Mouse (Mus musculus): ENCODE results near the gene Wwox. TPM values are rescaled to one million over a fixed set of nuclear protein-coding genes. Genes with fewer than 3 reads are reported as not detected.

The Wwox gene
- polyA plus RNA-seq, 1 experiment, result 12.4 TPM

- Histone ChIP-seq H3K4me1 (ENCODE audit: control insufficient read depth, insufficient read depth, low read length) (no peaks in the 10 kb centered on the region), H3K27ac (ENCODE audit: insufficient read depth, low read depth, low read length) (no peak overlapping the region), H3K4me3 (ENCODE audit: insufficient read depth, low read length) (no peak overlapping the region)
- TF ChIP-seq POLR2A (IDR thresholded peaks at IDR 0.05; ENCODE audit: borderline replicate concordance, low read depth, low read length), result no peak
- no peak for TF ChIP-seq CTCF (IDR thresholded peaks at IDR 0.05; ENCODE audit: low read depth, low read length)
Observed at GRCm38 (mm10) chr8:115058193-115058835, 618.9 kb downstream of the Wwox start.

GRCm38 (mm10) chr8:115063623-115064022, 624.2 kb downstream of the Wwox start:
- Histone ChIP-seq H3K27ac (ENCODE audit: insufficient read depth, low read depth, low read length) (no peak overlapping the region), H3K4me1 (ENCODE audit: control insufficient read depth, insufficient read depth, low read length) (no peaks in the 10 kb centered on the region), H3K4me3 (ENCODE audit: insufficient read depth, low read length) (no peak overlapping the region)
- TF ChIP-seq CTCF (IDR thresholded peaks at IDR 0.05; ENCODE audit: low read depth, low read length) (no peak), POLR2A (IDR thresholded peaks at IDR 0.05; ENCODE audit: borderline replicate concordance, low read depth, low read length) (no peak)

GRCm38 (mm10) chr8:115064691-115065090, 625.2 kb downstream of the Wwox start:
- Histone ChIP-seq H3K4me1 (ENCODE audit: control insufficient read depth, insufficient read depth, low read length) (no peaks in the 10 kb centered on the region), H3K4me3 (ENCODE audit: insufficient read depth, low read length) (no peak overlapping the region), H3K27ac (ENCODE audit: insufficient read depth, low read depth, low read length) (no peak overlapping the region)
- TF ChIP-seq POLR2A (IDR thresholded peaks at IDR 0.05; ENCODE audit: borderline replicate concordance, low read depth, low read length), result no peak
- no peak for TF ChIP-seq CTCF (IDR thresholded peaks at IDR 0.05; ENCODE audit: low read depth, low read length)

- Histone ChIP-seq H3K27ac (ENCODE audit: insufficient read depth, low read depth, low read length) (no peak overlapping the region), H3K4me3 (ENCODE audit: insufficient read depth, low read length) (no peak overlapping the region), H3K4me1 (ENCODE audit: control insufficient read depth, insufficient read depth, low read length) (no peaks in the 10 kb centered on the region)
- TF ChIP-seq CTCF (IDR thresholded peaks at IDR 0.05; ENCODE audit: low read depth, low read length), result no peak
- no peak for TF ChIP-seq POLR2A (IDR thresholded peaks at IDR 0.05; ENCODE audit: borderline replicate concordance, low read depth, low read length)
Observed at GRCm38 (mm10) chr8:115065386-115065785, 625.9 kb downstream of the Wwox start.

- H3K4me3 ChIP-seq (ENCODE audit: insufficient read depth, low read length), result no peak overlapping the region
- H3K4me1 ChIP-seq (ENCODE audit: control insufficient read depth, insufficient read depth, low read length), result no peaks in the 10 kb centered on the region
- H3K27ac ChIP-seq (ENCODE audit: insufficient read depth, low read depth, low read length), result no peak overlapping the region
- TF ChIP-seq CTCF (IDR thresholded peaks at IDR 0.05; ENCODE audit: low read depth, low read length), result no peak
- TF ChIP-seq POLR2A (IDR thresholded peaks at IDR 0.05; ENCODE audit: borderline replicate concordance, low read depth, low read length), result no peak
Observed at GRCm38 (mm10) chr8:115066550-115067058, 627.1 kb downstream of the Wwox start.

GRCm38 (mm10) chr8:115068723-115069122, 629.3 kb downstream of the Wwox start:
- H3K4me3 ChIP-seq (ENCODE audit: insufficient read depth, low read length), result no peak overlapping the region
- H3K27ac ChIP-seq (ENCODE audit: insufficient read depth, low read depth, low read length), result no peak overlapping the region
- no peaks in the 10 kb centered on the region for H3K4me1 ChIP-seq (ENCODE audit: control insufficient read depth, insufficient read depth, low read length)
- no peak for TF ChIP-seq POLR2A (IDR thresholded peaks at IDR 0.05; ENCODE audit: borderline replicate concordance, low read depth, low read length)
- no peak for TF ChIP-seq CTCF (IDR thresholded peaks at IDR 0.05; ENCODE audit: low read depth, low read length)

- Histone ChIP-seq H3K4me3 (ENCODE audit: insufficient read depth, low read length) (no peak overlapping the region), H3K4me1 (ENCODE audit: control insufficient read depth, insufficient read depth, low read length) (no peaks in the 10 kb centered on the region), H3K27ac (ENCODE audit: insufficient read depth, low read depth, low read length) (no peak overlapping the region)
- TF ChIP-seq POLR2A (IDR thresholded peaks at IDR 0.05; ENCODE audit: borderline replicate concordance, low read depth, low read length) (no peak), CTCF (IDR thresholded peaks at IDR 0.05; ENCODE audit: low read depth, low read length) (no peak)
Observed at GRCm38 (mm10) chr8:115070225-115070624, 630.8 kb downstream of the Wwox start.

- no peak for TF ChIP-seq CTCF (IDR thresholded peaks at IDR 0.05; ENCODE audit: low read depth, low read length)
- TF ChIP-seq POLR2A (IDR thresholded peaks at IDR 0.05; ENCODE audit: borderline replicate concordance, low read depth, low read length), result no peak
- H3K4me3 ChIP-seq (ENCODE audit: insufficient read depth, low read length), result no peak overlapping the region
- H3K27ac ChIP-seq (ENCODE audit: insufficient read depth, low read depth, low read length), result no peak overlapping the region
- no peaks in the 10 kb centered on the region for H3K4me1 ChIP-seq (ENCODE audit: control insufficient read depth, insufficient read depth, low read length)
Observed at GRCm38 (mm10) chr8:115071231-115071630, 631.8 kb downstream of the Wwox start.

- Histone ChIP-seq H3K4me1 (ENCODE audit: control insufficient read depth, insufficient read depth, low read length) (no peaks in the 10 kb centered on the region), H3K4me3 (ENCODE audit: insufficient read depth, low read length) (no peak overlapping the region), H3K27ac (ENCODE audit: insufficient read depth, low read depth, low read length) (no peak overlapping the region)
- TF ChIP-seq CTCF (IDR thresholded peaks at IDR 0.05; ENCODE audit: low read depth, low read length) (no peak), POLR2A (IDR thresholded peaks at IDR 0.05; ENCODE audit: borderline replicate concordance, low read depth, low read length) (no peak)
Observed at GRCm38 (mm10) chr8:115078296-115078695, 638.8 kb downstream of the Wwox start.

- no peaks in the 10 kb centered on the region for H3K4me1 ChIP-seq (ENCODE audit: control insufficient read depth, insufficient read depth, low read length)
- no peak for TF ChIP-seq POLR2A (IDR thresholded peaks at IDR 0.05; ENCODE audit: borderline replicate concordance, low read depth, low read length)
- TF ChIP-seq CTCF (IDR thresholded peaks at IDR 0.05; ENCODE audit: low read depth, low read length), result no peak
- H3K27ac ChIP-seq (ENCODE audit: insufficient read depth, low read depth, low read length), result no peak overlapping the region
- no peak overlapping the region for H3K4me3 ChIP-seq (ENCODE audit: insufficient read depth, low read length)
Observed at GRCm38 (mm10) chr8:115081302-115082207, 642.1 kb downstream of the Wwox start.
